Mouse (Mus musculus) bone marrow macrophage, adult 2 months (primary cell): ENCODE measurements around the gene Clybl.

ENCODE experiments used
- CTCF ChIP-seq: IDR thresholded peaks from 2 replicates; pipeline ENCODE4 v1.5.1; 2012; ENCODE audit warnings: low read depth, mild to moderate bottlenecking, low read length, moderate library complexity
- POLR2A ChIP-seq: IDR thresholded peaks from 2 replicates; pipeline ENCODE4 v1.6.1; 2012; ENCODE audit warnings: mild to moderate bottlenecking, low read depth, low read length, borderline replicate concordance

GRCm38 (mm10) chr14:122359136-122359905 lies 177.8 kb downstream of the Clybl start:
- no peak for TF ChIP-seq CTCF
- no peak for TF ChIP-seq POLR2A
